Mouse (Mus musculus) 3T3-L1 (cell line): Measurements from ENCODE around the gene Vtcn1.
A peak's percentile ranks its signal among the peaks of the same experiment; 100 is the strongest.

ENCODE experiments used
- DNase-seq: peaks from one replicate; pipeline ENCODE4 v3.0.0-alpha.2; 2015; ENCODE audit warnings: low read depth, low spot score

Vtcn1 gene

GRCm38 (mm10) chr3:100920611-100921140 is 95.4 kb downstream of the Vtcn1 start:
- no peak for DNase-seq

GRCm38 (mm10) chr3:100921825-100922505 is 96.7 kb downstream of the Vtcn1 start, which contains the start of gene Trim45:
Trim45 (plus strand) TSS chr3:100922202.
- DNase-seq, result peak; percentile 100

GRCm38 (mm10) chr3:100922506-100923375 is 97.5 kb downstream of the Vtcn1 start:
- DNase-seq, result no peak

GRCm38 (mm10) chr3:100924065-100924732 is 98.9 kb downstream of the Vtcn1 start:
- DNase-seq, result no peak

GRCm38 (mm10) chr3:100925176-100925575 is 99.9 kb downstream of the Vtcn1 start:
- no peak for DNase-seq

- DNase-seq, result no peak
Observed at GRCm38 (mm10) chr3:100931332-100932076, 106.2 kb downstream of the Vtcn1 start.

GRCm38 (mm10) chr3:100932077-100932944 is 107.1 kb downstream of the Vtcn1 start:
- no peak for DNase-seq

- DNase-seq, result no peak
Observed at GRCm38 (mm10) chr3:100935521-100935920, 110.3 kb downstream of the Vtcn1 start.

GRCm38 (mm10) chr3:100936201-100936600 is 110.9 kb downstream of the Vtcn1 start:
- DNase-seq, result no peak

- DNase-seq, result no peak
Observed at GRCm38 (mm10) chr3:100938211-100938610, 113.0 kb downstream of the Vtcn1 start.

GRCm38 (mm10) chr3:100940496-100941037 is 115.3 kb downstream of the Vtcn1 start:
- no peak for DNase-seq
